Mouse (Mus musculus): ENCODE measurements around the gene Ccdc8. TPM values are rescaled to one million over a fixed set of nuclear protein-coding genes. Genes with fewer than 3 reads are reported as not detected.
"Not testable (repeated sequence)": the region's sequence is repeated elsewhere in the genome, so short reads cannot be mapped to it uniquely, and the experiment has no call there.

Ccdc8 gene
- polyA plus RNA-seq, 1 experiment from 2014 or later, result 13.5 TPM

- H3K9me3 ChIP-seq; H3K4me3 ChIP-seq; H3K27ac ChIP-seq; DNase-seq (ENCODE audit: low spot score); H3K36me3 ChIP-seq: not testable (repeated sequence)
- peaks cover 25% of the 10 kb centered on the region for H3K27me3 ChIP-seq (ENCODE audit: insufficient read depth, poor library complexity, severe bottlenecking)
- peaks cover 27% of the 10 kb centered on the region for H3K4me1 ChIP-seq (replicated peaks)
- 59% methylated on average over 2 of the region's 2 CpGs for WGBS
These were observed 38.7 kb upstream of the Ccdc8 start for GRCm38 (mm10) chr7:16953776-16954175.

GRCm38 (mm10) chr7:16955712-16956111, 36.8 kb upstream of the Ccdc8 start:
- Histone ChIP-seq H3K36me3 (no peaks in the 10 kb centered on the region), H3K4me1 (replicated peaks) (peaks cover 28% of the 10 kb centered on the region), H3K9me3 (peaks cover 5% of the 10 kb centered on the region; the same call in 1 of the 2 replicates), H3K27ac (no peak overlapping the region), H3K4me3 (no peak overlapping the region), H3K27me3 (ENCODE audit: insufficient read depth, poor library complexity, severe bottlenecking) (peaks cover 20% of the 10 kb centered on the region; the same call in 1 of the 2 replicates)
- 92% methylated on average over 4 of the region's 4 CpGs for WGBS
- DNase-seq (ENCODE audit: low spot score), result no peak

GRCm38 (mm10) chr7:16956410-16957265, 35.9 kb upstream of the Ccdc8 start:
- H3K9me3 ChIP-seq, result peaks cover 5% of the 10 kb centered on the region; the same call in 1 of the 2 replicates
- peak overlapping the region; percentile 17; the same call in 1 of the 2 replicates for H3K27ac ChIP-seq
- H3K27me3 ChIP-seq (ENCODE audit: insufficient read depth, poor library complexity, severe bottlenecking), result peaks cover 18% of the 10 kb centered on the region; the same call in 1 of the 2 replicates
- H3K4me1 ChIP-seq (replicated peaks), result peaks cover 32% of the 10 kb centered on the region
- WGBS, result 62% methylated on average over 15 of the region's 15 CpGs
- H3K36me3 ChIP-seq, result no peaks in the 10 kb centered on the region; the same call in 1 of the 2 replicates
- H3K4me3 ChIP-seq, result no peak overlapping the region
- DNase-seq (ENCODE audit: low spot score), result no peak

GRCm38 (mm10) chr7:16959539-16960187, 32.8 kb upstream of the Ccdc8 start, which contains the start of gene Pnmal1:
TSS of gene Pnmal1 (plus strand) at chr7:16959679.
- peak; percentile 95 for DNase-seq (ENCODE audit: low spot score)
- Histone ChIP-seq H3K4me1 (replicated peaks) (peaks cover 32% of the 10 kb centered on the region), H3K36me3 (peaks cover 5% of the 10 kb centered on the region; the same call in 1 of the 2 replicates), H3K4me3 (peak within 1 kb of the TSS; percentile 45), H3K27ac (peak within 1 kb of the TSS; percentile 90), H3K27me3 (ENCODE audit: insufficient read depth, poor library complexity, severe bottlenecking) (peaks cover 13% of the 10 kb centered on the region; the same call in 1 of the 2 replicates), H3K9me3 (peaks cover 5% of the 10 kb centered on the region; the same call in 1 of the 2 replicates)
- WGBS, result 19% methylated on average over 17 of the region's 17 CpGs

- Histone ChIP-seq H3K4me1 (replicated peaks) (peaks cover 28% of the 10 kb centered on the region), H3K27ac (no peak overlapping the region), H3K27me3 (ENCODE audit: insufficient read depth, poor library complexity, severe bottlenecking) (peaks cover 13% of the 10 kb centered on the region; the same call in 1 of the 2 replicates), H3K4me3 (no peak overlapping the region), H3K36me3 (peaks cover 5% of the 10 kb centered on the region; the same call in 1 of the 2 replicates), H3K9me3 (no peaks in the 10 kb centered on the region)
- DNase-seq (ENCODE audit: low spot score), result no peak
- WGBS, result 83% methylated on average over 5 of the region's 5 CpGs
These were observed 30.8 kb upstream of the Ccdc8 start for GRCm38 (mm10) chr7:16961678-16962077.

GRCm38 (mm10) chr7:16968414-16968813, 24.1 kb upstream of the Ccdc8 start:
- Histone ChIP-seq H3K4me3 (no peak overlapping the region), H3K9me3 (0 out of 2 replicates have a peak, but pooled peaks cover 5% of the 10 kb centered on the region), H3K36me3 (no peaks in the 10 kb centered on the region), H3K27ac (no peak overlapping the region), H3K27me3 (ENCODE audit: insufficient read depth, poor library complexity, severe bottlenecking) (no peaks in the 10 kb centered on the region), H3K4me1 (replicated peaks) (no peaks in the 10 kb centered on the region)
- 87% methylated on average over 6 of the region's 6 CpGs for WGBS
- no peak for DNase-seq (ENCODE audit: low spot score)

- 85% methylated on average over 3 of the region's 3 CpGs for WGBS
- Histone ChIP-seq H3K36me3 (no peaks in the 10 kb centered on the region), H3K9me3 (0 out of 2 replicates have a peak, but pooled peaks cover 5% of the 10 kb centered on the region), H3K27ac (no peak overlapping the region), H3K27me3 (ENCODE audit: insufficient read depth, poor library complexity, severe bottlenecking) (no peaks in the 10 kb centered on the region), H3K4me3 (no peak overlapping the region), H3K4me1 (replicated peaks) (no peaks in the 10 kb centered on the region)
- DNase-seq (ENCODE audit: low spot score), result no peak
These were observed 21.3 kb upstream of the Ccdc8 start for GRCm38 (mm10) chr7:16971160-16971559.

- Histone ChIP-seq H3K4me3 (no peak overlapping the region), H3K9me3 (0 out of 2 replicates have a peak, but pooled peaks cover 5% of the 10 kb centered on the region), H3K27me3 (ENCODE audit: insufficient read depth, poor library complexity, severe bottlenecking) (no peaks in the 10 kb centered on the region), H3K36me3 (no peaks in the 10 kb centered on the region), H3K4me1 (replicated peaks) (no peaks in the 10 kb centered on the region), H3K27ac (no peak overlapping the region)
- DNase-seq (ENCODE audit: low spot score), result no peak
- WGBS, result 76% methylated on average over 6 of the region's 6 CpGs
These were observed 18.5 kb upstream of the Ccdc8 start for GRCm38 (mm10) chr7:16974018-16974417.

GRCm38 (mm10) chr7:16976298-16976697, 16.2 kb upstream of the Ccdc8 start:
- Histone ChIP-seq H3K27me3 (ENCODE audit: insufficient read depth, poor library complexity, severe bottlenecking) (no peaks in the 10 kb centered on the region), H3K9me3 (no peaks in the 10 kb centered on the region), H3K4me3 (no peak overlapping the region), H3K27ac (no peak overlapping the region), H3K4me1 (replicated peaks) (peaks cover 16% of the 10 kb centered on the region; the same call in 1 of the 2 replicates), H3K36me3 (no peaks in the 10 kb centered on the region)
- 63% methylated on average over 8 of the region's 8 CpGs for WGBS
- DNase-seq (ENCODE audit: low spot score), result no peak

GRCm38 (mm10) chr7:16978173-16978572, 14.3 kb upstream of the Ccdc8 start:
- H3K27me3 ChIP-seq (ENCODE audit: insufficient read depth, poor library complexity, severe bottlenecking), result no peaks in the 10 kb centered on the region
- peaks cover 30% of the 10 kb centered on the region for H3K4me1 ChIP-seq (replicated peaks)
- no peak overlapping the region for H3K4me3 ChIP-seq
- no peaks in the 10 kb centered on the region for H3K36me3 ChIP-seq
- WGBS, result 75% methylated on average over 6 of the region's 6 CpGs
- DNase-seq (ENCODE audit: low spot score), result no peak
- H3K9me3 ChIP-seq, result no peaks in the 10 kb centered on the region
- H3K27ac ChIP-seq, result no peak overlapping the region

- no peak for DNase-seq (ENCODE audit: low spot score)
- no peak overlapping the region for H3K27ac ChIP-seq
- no peak overlapping the region for H3K4me3 ChIP-seq
- no peaks in the 10 kb centered on the region for H3K27me3 ChIP-seq (ENCODE audit: insufficient read depth, poor library complexity, severe bottlenecking)
- no peaks in the 10 kb centered on the region for H3K36me3 ChIP-seq
- WGBS, result 90% methylated on average over 3 of the region's 3 CpGs
- no peaks in the 10 kb centered on the region for H3K9me3 ChIP-seq
- peaks cover 34% of the 10 kb centered on the region for H3K4me1 ChIP-seq (replicated peaks)
These were observed 13.9 kb upstream of the Ccdc8 start for GRCm38 (mm10) chr7:16978593-16978992.

GRCm38 (mm10) chr7:16980348-16980747, 12.2 kb upstream of the Ccdc8 start:
- peak overlapping the region; percentile 41 for H3K4me3 ChIP-seq
- H3K4me1 ChIP-seq (replicated peaks), result peaks cover 42% of the 10 kb centered on the region
- 10% methylated on average over 12 of the region's 12 CpGs for WGBS
- peak; percentile 57 for DNase-seq (ENCODE audit: low spot score)
- H3K36me3 ChIP-seq, result peaks cover 3% of the 10 kb centered on the region; the same call in 1 of the 2 replicates
- peak overlapping the region; percentile 87 for H3K27ac ChIP-seq
- H3K9me3 ChIP-seq, result no peaks in the 10 kb centered on the region
- no peaks in the 10 kb centered on the region for H3K27me3 ChIP-seq (ENCODE audit: insufficient read depth, poor library complexity, severe bottlenecking)

Data from hindbrain, embryonic 10.5 days (tissue).